Mouse (Mus musculus): ENCODE data around the gene Bcl2l10.

The Bcl2l10 gene

GRCm38 (mm10) chr9:75400639-75401038 is 53.1 kb downstream of the Bcl2l10 start:
- in situ Hi-C loops (cut with MboI, MseI), result no loop called here

All from regulatory T cell (primary cell).